Mouse (Mus musculus) heart, postnatal 0 days (tissue): ENCODE data around the gene Cnga3.

Source experiments
- CTCF ChIP-seq: IDR thresholded peaks from 2 replicates; pipeline ENCODE4 v1.5.1; 2016; ENCODE audit warnings: antibody characterized with exemption, control low read depth, low read depth
- EP300 ChIP-seq: IDR thresholded peaks from 2 replicates; pipeline ENCODE4 v1.6.1; 2016; ENCODE audit warnings: antibody characterized with exemption, low read depth

DNA sequence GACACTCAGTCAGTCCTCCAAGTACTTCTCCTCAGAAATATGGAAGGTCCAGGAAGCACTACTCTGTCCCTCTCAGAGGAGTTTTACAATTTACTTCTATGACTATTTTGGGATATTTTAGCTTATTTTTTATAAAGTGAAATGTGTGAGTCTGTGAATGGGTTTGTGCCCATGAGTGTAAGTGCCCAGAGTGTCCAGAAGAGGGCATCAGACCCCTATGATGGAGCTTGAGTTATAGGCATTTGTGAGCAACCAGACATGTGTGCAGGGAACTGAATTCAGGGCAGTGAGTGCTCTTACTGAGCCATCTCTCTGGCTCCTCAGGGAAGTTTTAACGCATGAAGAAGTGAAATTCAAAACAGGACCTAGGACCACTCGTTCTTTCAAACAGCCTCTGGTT, 44.2 kb downstream of the Cnga3 start:
- TF ChIP-seq CTCF (no peak), EP300 (no peak)
